Mouse (Mus musculus): ENCODE results near the gene Oaz2. TPM values are rescaled to one million over a fixed set of nuclear protein-coding genes. Genes with fewer than 3 reads are reported as not detected.
"Not testable (repeated sequence)": the region's sequence is repeated elsewhere in the genome, so short reads cannot be mapped to it uniquely, and the experiment has no call there.

The Oaz2 gene
- polyA plus RNA-seq, 1 experiment = 51.5 TPM

GRCm38 (mm10) chr9:65648730-65649129 is 19.1 kb upstream of the Oaz2 start:
- no peak for TF ChIP-seq POLR2A (IDR thresholded peaks at IDR 0.05; ENCODE audit: borderline replicate concordance, low read depth, low read length)
- no peak for TF ChIP-seq CTCF (IDR thresholded peaks at IDR 0.05; ENCODE audit: low read depth, low read length)
- Histone ChIP-seq H3K27ac (ENCODE audit: insufficient read depth, low read depth, low read length) (no peak overlapping the region), H3K4me1 (ENCODE audit: control insufficient read depth, insufficient read depth, low read length) (no peaks in the 10 kb centered on the region), H3K4me3 (ENCODE audit: insufficient read depth, low read length) (no peak overlapping the region)

- Histone ChIP-seq H3K4me1 (ENCODE audit: control insufficient read depth, insufficient read depth, low read length) (peaks cover under 1% of the 10 kb centered on the region; the same call in 1 of the 2 replicates), H3K4me3 (ENCODE audit: insufficient read depth, low read length) (no peak overlapping the region), H3K27ac (ENCODE audit: insufficient read depth, low read depth, low read length) (no peak overlapping the region)
- TF ChIP-seq POLR2A (IDR thresholded peaks at IDR 0.05; ENCODE audit: borderline replicate concordance, low read depth, low read length) = no peak
- TF ChIP-seq CTCF (IDR thresholded peaks at IDR 0.05; ENCODE audit: low read depth, low read length) = no peak
Observed at GRCm38 (mm10) chr9:65649997-65650396, 17.8 kb upstream of the Oaz2 start.

GRCm38 (mm10) chr9:65651957-65652356 is 15.8 kb upstream of the Oaz2 start:
- H3K27ac ChIP-seq (ENCODE audit: insufficient read depth, low read depth, low read length); H3K4me1 ChIP-seq (ENCODE audit: control insufficient read depth, insufficient read depth, low read length); H3K4me3 ChIP-seq (ENCODE audit: insufficient read depth, low read length): not testable (repeated sequence)

GRCm38 (mm10) chr9:65653741-65654140 is 14.1 kb upstream of the Oaz2 start:
- Histone ChIP-seq H3K4me3 (ENCODE audit: insufficient read depth, low read length) (no peak overlapping the region), H3K4me1 (ENCODE audit: control insufficient read depth, insufficient read depth, low read length) (peaks cover 6% of the 10 kb centered on the region), H3K27ac (ENCODE audit: insufficient read depth, low read depth, low read length) (no peak overlapping the region)
- TF ChIP-seq POLR2A (IDR thresholded peaks at IDR 0.05; ENCODE audit: borderline replicate concordance, low read depth, low read length) = no peak
- no peak for TF ChIP-seq CTCF (IDR thresholded peaks at IDR 0.05; ENCODE audit: low read depth, low read length)

GRCm38 (mm10) chr9:65654700-65655237 is 13.0 kb upstream of the Oaz2 start:
- peaks cover 6% of the 10 kb centered on the region for H3K4me1 ChIP-seq (ENCODE audit: control insufficient read depth, insufficient read depth, low read length)
- H3K4me3 ChIP-seq (ENCODE audit: insufficient read depth, low read length) = no peak overlapping the region
- no peak overlapping the region for H3K27ac ChIP-seq (ENCODE audit: insufficient read depth, low read depth, low read length)
- TF ChIP-seq POLR2A (IDR thresholded peaks at IDR 0.05; ENCODE audit: borderline replicate concordance, low read depth, low read length) = no peak
- no peak for TF ChIP-seq CTCF (IDR thresholded peaks at IDR 0.05; ENCODE audit: low read depth, low read length)

GRCm38 (mm10) chr9:65655540-65655939 is 12.3 kb upstream of the Oaz2 start:
- Histone ChIP-seq H3K4me3 (ENCODE audit: insufficient read depth, low read length) (no peak overlapping the region), H3K27ac (ENCODE audit: insufficient read depth, low read depth, low read length) (no peak overlapping the region), H3K4me1 (ENCODE audit: control insufficient read depth, insufficient read depth, low read length) (peaks cover 6% of the 10 kb centered on the region)
- no peak for TF ChIP-seq CTCF (IDR thresholded peaks at IDR 0.05; ENCODE audit: low read depth, low read length)
- TF ChIP-seq POLR2A (IDR thresholded peaks at IDR 0.05; ENCODE audit: borderline replicate concordance, low read depth, low read length) = no peak

GRCm38 (mm10) chr9:65657218-65657617 is 10.6 kb upstream of the Oaz2 start:
- no peak for TF ChIP-seq POLR2A (IDR thresholded peaks at IDR 0.05; ENCODE audit: borderline replicate concordance, low read depth, low read length)
- TF ChIP-seq CTCF (IDR thresholded peaks at IDR 0.05; ENCODE audit: low read depth, low read length) = no peak
- Histone ChIP-seq H3K4me3 (ENCODE audit: insufficient read depth, low read length) (no peak overlapping the region), H3K27ac (ENCODE audit: insufficient read depth, low read depth, low read length) (no peak overlapping the region), H3K4me1 (ENCODE audit: control insufficient read depth, insufficient read depth, low read length) (peaks cover 6% of the 10 kb centered on the region)

- no peak overlapping the region for H3K4me3 ChIP-seq (ENCODE audit: insufficient read depth, low read length)
- H3K4me1 ChIP-seq (ENCODE audit: control insufficient read depth, insufficient read depth, low read length) = no peaks in the 10 kb centered on the region
- no peak overlapping the region for H3K27ac ChIP-seq (ENCODE audit: insufficient read depth, low read depth, low read length)
- TF ChIP-seq CTCF (IDR thresholded peaks at IDR 0.05; ENCODE audit: low read depth, low read length) = no peak
- TF ChIP-seq POLR2A (IDR thresholded peaks at IDR 0.05; ENCODE audit: borderline replicate concordance, low read depth, low read length) = no peak
Observed at GRCm38 (mm10) chr9:65661029-65661428, 6.8 kb upstream of the Oaz2 start.

- no peak for TF ChIP-seq CTCF (IDR thresholded peaks at IDR 0.05; ENCODE audit: low read depth, low read length)
- TF ChIP-seq POLR2A (IDR thresholded peaks at IDR 0.05; ENCODE audit: borderline replicate concordance, low read depth, low read length) = no peak
- H3K4me1 ChIP-seq (ENCODE audit: control insufficient read depth, insufficient read depth, low read length) = no peaks in the 10 kb centered on the region
- H3K27ac ChIP-seq (ENCODE audit: insufficient read depth, low read depth, low read length) = no peak overlapping the region
- no peak overlapping the region for H3K4me3 ChIP-seq (ENCODE audit: insufficient read depth, low read length)
Observed at GRCm38 (mm10) chr9:65661493-65661892, 6.3 kb upstream of the Oaz2 start.

GRCm38 (mm10) chr9:65664163-65664562 is 3.6 kb upstream of the Oaz2 start:
- no peak overlapping the region for H3K27ac ChIP-seq (ENCODE audit: insufficient read depth, low read depth, low read length)
- no peak overlapping the region for H3K4me3 ChIP-seq (ENCODE audit: insufficient read depth, low read length)
- TF ChIP-seq POLR2A (IDR thresholded peaks at IDR 0.05; ENCODE audit: borderline replicate concordance, low read depth, low read length) (no peak), CTCF (IDR thresholded peaks at IDR 0.05; ENCODE audit: low read depth, low read length) (peak; percentile 83)
- H3K4me1 ChIP-seq (ENCODE audit: control insufficient read depth, insufficient read depth, low read length) = no peaks in the 10 kb centered on the region

- Histone ChIP-seq H3K4me1 (ENCODE audit: control insufficient read depth, insufficient read depth, low read length) (no peaks in the 10 kb centered on the region), H3K4me3 (ENCODE audit: insufficient read depth, low read length) (no peak overlapping the region), H3K27ac (ENCODE audit: insufficient read depth, low read depth, low read length) (no peak overlapping the region)
- no peak for TF ChIP-seq POLR2A (IDR thresholded peaks at IDR 0.05; ENCODE audit: borderline replicate concordance, low read depth, low read length)
- peak; percentile 54 for TF ChIP-seq CTCF (IDR thresholded peaks at IDR 0.05; ENCODE audit: low read depth, low read length)
Observed at GRCm38 (mm10) chr9:65666042-65666441, 1.8 kb upstream of the Oaz2 start.
